Mouse (Mus musculus): Measurements from ENCODE around the gene 1700001C02Rik. TPM values are rescaled to one million over a fixed set of nuclear protein-coding genes. Genes with fewer than 3 reads are reported as not detected.
A peak's percentile ranks its signal among the peaks of the same experiment; 100 is the strongest.

Gene 1700001C02Rik
- polyA plus RNA-seq, 1 experiment from 2014 or later: 0.41 TPM

DNA sequence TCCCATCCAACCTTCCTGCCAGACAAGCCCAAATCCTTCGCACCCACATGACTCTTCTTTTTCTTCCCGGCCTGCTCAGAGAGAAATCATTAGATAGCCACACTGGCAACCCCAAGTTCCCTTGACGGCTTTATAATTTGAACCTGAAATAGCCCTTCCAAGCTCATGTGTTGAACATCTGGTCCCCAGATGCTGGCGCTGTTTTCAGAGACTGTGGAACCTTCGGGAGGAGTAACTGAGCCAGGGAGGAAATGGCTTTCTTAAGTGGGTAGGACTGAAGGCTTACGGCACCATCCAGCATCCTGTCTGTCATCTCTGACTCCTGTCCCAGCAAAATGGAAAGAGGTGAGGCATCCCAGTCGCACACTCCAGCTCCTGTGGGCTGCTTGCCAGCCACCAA, 31.5 kb downstream of the 1700001C02Rik start:
- DNase-seq: no peak
- 82% methylated on average over 7 of the region's 7 CpGs for WGBS
- no peak overlapping the region for H3K27ac ChIP-seq (replicated peaks; ENCODE audit: low read depth, low read length)
- no peak overlapping the region for H3K4me3 ChIP-seq (replicated peaks; ENCODE audit: low read depth, low read length)
- ATAC-seq (ENCODE audit: low FRiP score, low TSS enrichment): no peak
- H3K4me2 ChIP-seq (ENCODE audit: low read length): no peak overlapping the region
- H3K9ac ChIP-seq (replicated peaks; ENCODE audit: low read length): no peak overlapping the region
- H3K36me3 ChIP-seq (ENCODE audit: control insufficient read depth, insufficient read depth, low read length): no peaks in the 10 kb centered on the region
- no peaks in the 10 kb centered on the region for H3K27me3 ChIP-seq (ENCODE audit: control insufficient read depth, insufficient read depth, low read length)
- no peaks in the 10 kb centered on the region for H3K9me3 ChIP-seq (ENCODE audit: control insufficient read depth, low read length)
- H3K4me1 ChIP-seq (ENCODE audit: control insufficient read depth, insufficient read depth, low read length): no peaks in the 10 kb centered on the region

DNA sequence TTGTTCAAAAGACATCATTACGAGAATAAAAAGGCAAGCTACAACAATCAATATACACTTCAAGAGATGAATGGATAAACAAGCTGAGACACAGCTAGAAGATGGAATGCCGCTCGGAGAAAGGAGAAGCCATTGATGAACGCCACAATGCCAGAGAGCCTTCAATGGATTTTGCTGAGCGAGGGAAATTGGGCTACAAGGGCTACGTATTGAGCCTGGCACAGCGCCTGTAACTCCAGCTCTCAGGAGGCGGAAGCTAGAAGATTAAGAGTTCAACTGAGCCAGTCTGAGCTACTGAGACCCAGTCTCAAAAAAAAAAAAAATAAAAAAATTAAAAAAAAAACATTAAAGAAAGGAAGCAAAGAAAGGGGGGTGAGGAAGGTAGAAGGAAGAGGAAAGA, 47.3 kb downstream of the 1700001C02Rik start:
- Histone ChIP-seq H3K9me3 (ENCODE audit: control insufficient read depth, low read length) (no peaks in the 10 kb centered on the region), H3K36me3 (ENCODE audit: control insufficient read depth, insufficient read depth, low read length) (no peaks in the 10 kb centered on the region), H3K4me3 (replicated peaks; ENCODE audit: low read depth, low read length) (no peak overlapping the region), H3K4me2 (ENCODE audit: low read length) (no peak overlapping the region), H3K27ac (replicated peaks; ENCODE audit: low read depth, low read length) (no peak overlapping the region), H3K9ac (replicated peaks; ENCODE audit: low read length) (no peak overlapping the region), H3K4me1 (ENCODE audit: control insufficient read depth, insufficient read depth, low read length) (no peaks in the 10 kb centered on the region), H3K27me3 (ENCODE audit: control insufficient read depth, insufficient read depth, low read length) (no peaks in the 10 kb centered on the region)
- ATAC-seq (ENCODE audit: low FRiP score, low TSS enrichment) (no peak), DNase-seq (peak; percentile 38)
- WGBS: 60% methylated on average over 8 of the region's 8 CpGs

GRCm38 (mm10) chr5:30516376-30516775, 50.5 kb downstream of the 1700001C02Rik start:
- no peak overlapping the region for H3K9ac ChIP-seq (replicated peaks; ENCODE audit: low read length)
- ATAC-seq (ENCODE audit: low FRiP score, low TSS enrichment) (no peak), DNase-seq (peak; percentile 61)
- H3K27me3 ChIP-seq (ENCODE audit: control insufficient read depth, insufficient read depth, low read length): no peaks in the 10 kb centered on the region
- no peaks in the 10 kb centered on the region for H3K4me1 ChIP-seq (ENCODE audit: control insufficient read depth, insufficient read depth, low read length)
- H3K36me3 ChIP-seq (ENCODE audit: control insufficient read depth, insufficient read depth, low read length): no peaks in the 10 kb centered on the region
- H3K4me3 ChIP-seq (replicated peaks; ENCODE audit: low read depth, low read length): no peak overlapping the region
- H3K27ac ChIP-seq (replicated peaks; ENCODE audit: low read depth, low read length): no peak overlapping the region
- no peaks in the 10 kb centered on the region for H3K9me3 ChIP-seq (ENCODE audit: control insufficient read depth, low read length)
- WGBS: 51% methylated on average over 7 of the region's 7 CpGs
- no peak overlapping the region for H3K4me2 ChIP-seq (ENCODE audit: low read length)

- ATAC-seq (ENCODE audit: low FRiP score, low TSS enrichment): no peak
- Histone ChIP-seq H3K36me3 (ENCODE audit: control insufficient read depth, insufficient read depth, low read length) (no peaks in the 10 kb centered on the region), H3K4me2 (ENCODE audit: low read length) (no peak overlapping the region), H3K4me1 (ENCODE audit: control insufficient read depth, insufficient read depth, low read length) (no peaks in the 10 kb centered on the region), H3K9ac (replicated peaks; ENCODE audit: low read length) (no peak overlapping the region), H3K27ac (replicated peaks; ENCODE audit: low read depth, low read length) (no peak overlapping the region), H3K4me3 (replicated peaks; ENCODE audit: low read depth, low read length) (no peak overlapping the region), H3K9me3 (ENCODE audit: control insufficient read depth, low read length) (no peaks in the 10 kb centered on the region), H3K27me3 (ENCODE audit: control insufficient read depth, insufficient read depth, low read length) (no peaks in the 10 kb centered on the region)
- 88% methylated on average over 5 of the region's 5 CpGs for WGBS
- DNase-seq: no peak
These were observed 52.3 kb downstream of the 1700001C02Rik start for GRCm38 (mm10) chr5:30518108-30518507.

DNA sequence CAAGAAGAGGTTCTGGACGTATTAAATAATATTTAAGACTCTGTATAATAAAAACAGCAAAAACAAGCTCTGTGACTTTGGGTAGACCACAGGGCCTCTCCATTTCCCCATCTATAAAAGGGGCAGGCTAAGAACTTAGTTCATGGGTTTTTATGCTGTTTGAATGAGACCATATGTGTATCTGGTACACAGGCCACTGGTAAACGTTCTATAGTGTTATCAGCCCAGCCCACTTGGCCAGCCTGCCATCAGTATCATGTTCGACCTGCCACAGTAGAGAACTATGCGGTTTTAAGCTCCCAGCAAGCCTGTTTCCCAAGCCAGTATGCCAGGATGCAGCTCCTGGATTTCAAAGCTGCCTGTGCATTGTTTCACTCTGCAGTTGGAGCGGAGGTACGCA, 52.7 kb downstream of the 1700001C02Rik start:
- H3K9ac ChIP-seq (replicated peaks; ENCODE audit: low read length): no peak overlapping the region
- DNase-seq (no peak), ATAC-seq (ENCODE audit: low FRiP score, low TSS enrichment) (no peak)
- H3K36me3 ChIP-seq (ENCODE audit: control insufficient read depth, insufficient read depth, low read length): no peaks in the 10 kb centered on the region
- no peak overlapping the region for H3K4me3 ChIP-seq (replicated peaks; ENCODE audit: low read depth, low read length)
- H3K9me3 ChIP-seq (ENCODE audit: control insufficient read depth, low read length): no peaks in the 10 kb centered on the region
- H3K4me1 ChIP-seq (ENCODE audit: control insufficient read depth, insufficient read depth, low read length): no peaks in the 10 kb centered on the region
- no peaks in the 10 kb centered on the region for H3K27me3 ChIP-seq (ENCODE audit: control insufficient read depth, insufficient read depth, low read length)
- WGBS: 77% methylated on average over 6 of the region's 6 CpGs
- no peak overlapping the region for H3K4me2 ChIP-seq (ENCODE audit: low read length)
- H3K27ac ChIP-seq (replicated peaks; ENCODE audit: low read depth, low read length): no peak overlapping the region

- no peak overlapping the region for H3K4me3 ChIP-seq (replicated peaks; ENCODE audit: low read depth, low read length)
- no peak for DNase-seq
- no peak overlapping the region for H3K27ac ChIP-seq (replicated peaks; ENCODE audit: low read depth, low read length)
- H3K4me2 ChIP-seq (ENCODE audit: low read length): no peak overlapping the region
- WGBS: 57% methylated on average over 7 of the region's 7 CpGs
- no peaks in the 10 kb centered on the region for H3K27me3 ChIP-seq (ENCODE audit: control insufficient read depth, insufficient read depth, low read length)
- no peak for ATAC-seq (ENCODE audit: low FRiP score, low TSS enrichment)
- H3K9ac ChIP-seq (replicated peaks; ENCODE audit: low read length): no peak overlapping the region
- H3K36me3 ChIP-seq (ENCODE audit: control insufficient read depth, insufficient read depth, low read length): no peaks in the 10 kb centered on the region
- no peaks in the 10 kb centered on the region for H3K4me1 ChIP-seq (ENCODE audit: control insufficient read depth, insufficient read depth, low read length)
- H3K9me3 ChIP-seq (ENCODE audit: control insufficient read depth, low read length): no peaks in the 10 kb centered on the region
These were observed 53.6 kb downstream of the 1700001C02Rik start for GRCm38 (mm10) chr5:30519494-30519893.

- Histone ChIP-seq H3K27me3 (ENCODE audit: control insufficient read depth, insufficient read depth, low read length) (no peaks in the 10 kb centered on the region), H3K36me3 (ENCODE audit: control insufficient read depth, insufficient read depth, low read length) (no peaks in the 10 kb centered on the region), H3K4me1 (ENCODE audit: control insufficient read depth, insufficient read depth, low read length) (no peaks in the 10 kb centered on the region), H3K4me3 (replicated peaks; ENCODE audit: low read depth, low read length) (no peak overlapping the region), H3K9me3 (ENCODE audit: control insufficient read depth, low read length) (no peaks in the 10 kb centered on the region), H3K27ac (replicated peaks; ENCODE audit: low read depth, low read length) (no peak overlapping the region), H3K4me2 (ENCODE audit: low read length) (no peak overlapping the region), H3K9ac (replicated peaks; ENCODE audit: low read length) (no peak overlapping the region)
- WGBS: 86% methylated on average over 10 of the region's 10 CpGs
- DNase-seq (no peak), ATAC-seq (ENCODE audit: low FRiP score, low TSS enrichment) (no peak)
These were observed 54.4 kb downstream of the 1700001C02Rik start for GRCm38 (mm10) chr5:30520214-30520732.

- Histone ChIP-seq H3K9me3 (ENCODE audit: control insufficient read depth, low read length) (no peaks in the 10 kb centered on the region), H3K9ac (replicated peaks; ENCODE audit: low read length) (no peak overlapping the region), H3K4me3 (replicated peaks; ENCODE audit: low read depth, low read length) (no peak overlapping the region), H3K4me2 (ENCODE audit: low read length) (no peak overlapping the region), H3K4me1 (ENCODE audit: control insufficient read depth, insufficient read depth, low read length) (no peaks in the 10 kb centered on the region), H3K27ac (replicated peaks; ENCODE audit: low read depth, low read length) (no peak overlapping the region), H3K36me3 (ENCODE audit: control insufficient read depth, insufficient read depth, low read length) (no peaks in the 10 kb centered on the region), H3K27me3 (ENCODE audit: control insufficient read depth, insufficient read depth, low read length) (no peaks in the 10 kb centered on the region)
- ATAC-seq (ENCODE audit: low FRiP score, low TSS enrichment) (no peak), DNase-seq (no peak)
- WGBS: 85% methylated on average over 8 of the region's 8 CpGs
These were observed 56.6 kb downstream of the 1700001C02Rik start for GRCm38 (mm10) chr5:30522406-30522805.

DNA sequence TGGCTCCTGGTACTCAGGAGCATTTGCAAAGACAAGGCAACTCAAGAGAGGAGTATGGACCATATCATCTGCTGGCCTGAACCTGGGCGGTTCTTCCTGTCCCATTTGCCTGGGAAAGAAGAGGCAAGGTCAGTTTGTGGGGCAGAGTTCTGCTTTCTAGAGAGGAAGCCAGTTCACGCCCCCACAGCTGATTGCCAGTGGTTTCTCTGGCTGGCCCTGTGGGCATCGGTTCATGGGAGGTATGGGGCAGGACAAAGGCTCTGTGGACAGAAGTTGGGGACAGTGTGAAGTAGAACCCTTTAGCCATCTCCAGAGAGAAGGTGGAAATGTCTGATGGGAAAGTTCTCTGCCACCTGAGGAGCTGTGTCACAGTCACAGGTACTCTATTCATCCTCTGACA, 57.3 kb downstream of the 1700001C02Rik start:
- DNase-seq (no peak), ATAC-seq (ENCODE audit: low FRiP score, low TSS enrichment) (no peak)
- Histone ChIP-seq H3K27ac (replicated peaks; ENCODE audit: low read depth, low read length) (no peak overlapping the region), H3K27me3 (ENCODE audit: control insufficient read depth, insufficient read depth, low read length) (no peaks in the 10 kb centered on the region), H3K4me3 (replicated peaks; ENCODE audit: low read depth, low read length) (no peak overlapping the region), H3K4me2 (ENCODE audit: low read length) (no peak overlapping the region), H3K9me3 (ENCODE audit: control insufficient read depth, low read length) (no peaks in the 10 kb centered on the region), H3K9ac (replicated peaks; ENCODE audit: low read length) (no peak overlapping the region), H3K36me3 (ENCODE audit: control insufficient read depth, insufficient read depth, low read length) (no peaks in the 10 kb centered on the region), H3K4me1 (ENCODE audit: control insufficient read depth, insufficient read depth, low read length) (no peaks in the 10 kb centered on the region)
- WGBS: 82% methylated on average over 3 of the region's 3 CpGs
